Mouse (Mus musculus): ENCODE data around the gene Plcb1. TPM values are rescaled to one million over a fixed set of nuclear protein-coding genes. Genes with fewer than 3 reads are reported as not detected.

Gene Plcb1
- polyA plus RNA-seq, 1 experiment from 2014 or later: 48.3 TPM

GRCm38 (mm10) chr2:135503328-135503997 is 717.6 kb downstream of the Plcb1 start:
- WGBS: 87% methylated on average over 4 of the region's 4 CpGs
- no peak for ATAC-seq (ENCODE audit: low FRiP score)
- Histone ChIP-seq H3K4me1 (replicated peaks) (no peaks in the 10 kb centered on the region), H3K36me3 (no peaks in the 10 kb centered on the region), H3K4me3 (no peak overlapping the region), H3K4me2 (no peak overlapping the region), H3K27me3 (no peaks in the 10 kb centered on the region), H3K27ac (no peak overlapping the region), H3K9me3 (no peaks in the 10 kb centered on the region), H3K9ac (no peak overlapping the region)

GRCm38 (mm10) chr2:135503998-135504354 is 718.1 kb downstream of the Plcb1 start:
- Histone ChIP-seq H3K9me3 (no peaks in the 10 kb centered on the region), H3K4me3 (no peak overlapping the region), H3K4me2 (no peak overlapping the region), H3K27me3 (no peaks in the 10 kb centered on the region), H3K36me3 (no peaks in the 10 kb centered on the region), H3K27ac (no peak overlapping the region), H3K9ac (no peak overlapping the region), H3K4me1 (replicated peaks) (no peaks in the 10 kb centered on the region)
- ATAC-seq (ENCODE audit: low FRiP score): no peak

GRCm38 (mm10) chr2:135507111-135507510 is 721.2 kb downstream of the Plcb1 start:
- H3K9me3 ChIP-seq: no peaks in the 10 kb centered on the region
- ATAC-seq (ENCODE audit: low FRiP score): no peak

DNA sequence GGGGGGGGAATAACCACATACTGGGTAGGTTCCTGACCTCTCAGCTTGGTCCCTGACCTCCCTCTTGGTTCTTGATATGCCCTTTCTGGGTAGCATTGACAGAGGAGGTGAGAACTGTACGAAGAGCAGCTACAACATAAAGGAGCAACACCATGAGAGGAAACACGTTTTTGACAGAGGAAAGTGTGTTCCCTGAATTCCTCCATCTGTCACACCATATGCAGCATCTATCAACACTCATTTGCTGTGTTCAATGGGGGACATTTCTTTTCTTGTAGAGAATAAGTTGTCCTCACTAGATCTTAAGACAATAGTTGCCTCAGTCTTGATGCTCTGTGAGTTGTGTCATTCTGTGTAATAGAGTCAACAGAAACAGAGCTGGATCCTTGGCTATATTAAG is 733.1 kb downstream of the Plcb1 start:
- no peak overlapping the region for H3K9ac ChIP-seq
- 40% methylated on average over 2 of the region's 2 CpGs for WGBS
- no peak for ATAC-seq (ENCODE audit: low FRiP score)
- no peaks in the 10 kb centered on the region for H3K27me3 ChIP-seq
- H3K4me2 ChIP-seq: no peak overlapping the region
- H3K4me3 ChIP-seq: no peak overlapping the region
- no peaks in the 10 kb centered on the region for H3K9me3 ChIP-seq
- H3K27ac ChIP-seq: no peak overlapping the region
- no peaks in the 10 kb centered on the region for H3K36me3 ChIP-seq
- H3K4me1 ChIP-seq (replicated peaks): no peaks in the 10 kb centered on the region

More at GRCm38 (mm10) chr2:135507111-135507510, 721.2 kb downstream of the Plcb1 start:
- Histone ChIP-seq H3K27me3 (no peaks in the 10 kb centered on the region), H3K36me3 (no peaks in the 10 kb centered on the region), H3K9ac (no peak overlapping the region), H3K4me2 (no peak overlapping the region), H3K4me1 (replicated peaks) (no peaks in the 10 kb centered on the region), H3K27ac (no peak overlapping the region), H3K4me3 (no peak overlapping the region)
- 72% methylated on average over 1 of the region's 1 CpGs for WGBS

Other genes with a start within 250 kb of the Plcb1 start
- 0.08 TPM in 1 of 2 replicates, not detected in the other for gene Hao1, start 231.7 kb upstream of the Plcb1 start, polyA plus RNA-seq (2015; fragmentation: Nextera tagmentation; extraction: Ambion mirVana)
- 90.4 and 92.1 TPM in 2 replicates for gene Tmx4, start 141.9 kb upstream of the Plcb1 start, polyA plus RNA-seq (2015; fragmentation: Nextera tagmentation; extraction: Ambion mirVana)

All from hindbrain, embryonic 13.5 days (tissue).